Mouse (Mus musculus) ES-E14 (cell line): Measurements from ENCODE around the gene Krtap10-10. TPM values are rescaled to one million over a fixed set of nuclear protein-coding genes. Genes with fewer than 3 reads are reported as not detected.

Experiments used
- DNase-seq: peaks from one replicate; pipeline ENCODE4 v3.0.0-alpha.2; 2013; ENCODE audit warnings: low read depth, low spot score
- H3K27ac ChIP-seq: 2 replicates; pipeline ENCODE4 v1.5.1; 2012; ENCODE audit warnings: low read depth, mild to moderate bottlenecking, low read length, moderate library complexity, mixed read lengths; ENCODE audit not compliant: poor library complexity, insufficient read depth, severe bottlenecking
- H3K36me3 ChIP-seq: 2 replicates; pipeline ENCODE4 v1.6.1; 2012; ENCODE audit warnings: mild to moderate bottlenecking, low read length, moderate library complexity, mixed read lengths; ENCODE audit not compliant: control insufficient read depth, poor library complexity, insufficient read depth, severe bottlenecking
- H3K4me1 ChIP-seq, 2 experiments: fragments of 150-350 bp in 1 of 2; sonication (generic) in 1 of 2; 2 replicates each; pipeline ENCODE4 v1.6.1; 2012; ENCODE audit warnings: low read length in 2 of 2, mild to moderate bottlenecking in 1 of 2, mixed read lengths in 1 of 2; ENCODE audit not compliant: control insufficient read depth in 2 of 2, insufficient read depth in 2 of 2, poor library complexity in 1 of 2
- H3K4me3 ChIP-seq, 2 experiments: fragments of 150-350 bp in 1 of 2; sonication (generic) in 1 of 2; 2 replicates each; pipeline ENCODE4 v1.5.1; 2012; ENCODE audit warnings: low read length in 2 of 2, low read depth in 1 of 2, mild to moderate bottlenecking in 1 of 2, mixed read lengths in 1 of 2; ENCODE audit not compliant: insufficient read depth in 1 of 2, poor library complexity in 1 of 2, severe bottlenecking in 1 of 2
- H3K9ac ChIP-seq: 2 replicates; pipeline ENCODE4 v1.6.1; 2012; ENCODE audit warnings: low read depth, mild to moderate bottlenecking, low read length, mixed read lengths; ENCODE audit not compliant: poor library complexity, insufficient read depth, severe bottlenecking
- H3K9me3 ChIP-seq: fragments of 150-350 bp; sonication (generic); 2 replicates; pipeline ENCODE4 v1.6.1; 2012; ENCODE audit warnings: low read depth, mild to moderate bottlenecking, low read length; ENCODE audit not compliant: control insufficient read depth, insufficient read depth
- CHD2 ChIP-seq: IDR thresholded peaks from 2 replicates; pipeline ENCODE4 v1.6.1; 2014; ENCODE audit warnings: mild to moderate bottlenecking, low read depth, low read length, inconsistent platforms
- HCFC1 ChIP-seq: IDR thresholded peaks from 2 replicates; pipeline ENCODE4 v1.6.1; 2012; ENCODE audit warnings: low read length, inconsistent platforms, borderline replicate concordance; ENCODE audit not compliant: insufficient read depth
- MAFK ChIP-seq: IDR thresholded peaks from 2 replicates; pipeline ENCODE4 v1.6.1; 2014; ENCODE audit warnings: mild to moderate bottlenecking, low read depth, low read length, inconsistent platforms; ENCODE audit not compliant: insufficient read depth
- ZC3H11A ChIP-seq: IDR thresholded peaks from 2 replicates; pipeline ENCODE4 v1.6.1; 2012; ENCODE audit warnings: low read depth, mild to moderate bottlenecking, inconsistent platforms, low read length, borderline replicate concordance
- ZNF384 ChIP-seq: IDR thresholded peaks from 2 replicates; pipeline ENCODE4 v1.6.1; 2012; ENCODE audit warnings: low read depth, low read length, inconsistent platforms
- in situ Hi-C, 2 experiments: fragments of 600-800 bp; cut with MboI; formaldehyde crosslinking; loops; one replicate each; pipeline ENCODE4 v1.15.1; 2025; ENCODE audit warnings: low sequenced_read_pairs in 2 of 2, inconsistent platforms in 1 of 2; ENCODE audit not compliant: unreplicated experiment in 2 of 2
- total RNA-seq: library from RNA; depleted of rRNA; stranded (reverse); fragments of 300-350 nt; gene quantifications from 2 replicates; pipeline ENCODE4 v1.2.3, GENCODE M21; 2012

Gene Krtap10-10
- total RNA-seq, 1 experiment, result not detected

DNA sequence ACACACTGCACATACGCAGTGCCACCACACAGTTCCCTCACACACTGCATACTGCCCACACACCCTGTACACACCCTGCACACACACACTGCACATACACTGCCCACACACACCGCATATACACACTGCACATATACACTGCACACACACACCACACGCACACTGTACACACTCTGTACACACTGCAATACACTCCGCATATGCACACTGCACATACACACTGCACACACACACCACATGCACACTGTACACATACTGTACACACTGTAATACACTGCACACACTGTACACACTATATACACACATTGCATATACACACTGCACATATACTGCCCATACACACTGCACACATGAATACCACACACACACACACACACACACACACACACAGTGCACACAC lies 17.2 kb upstream of the Krtap10-10 start:
- no peak for DNase-seq
- H3K27ac ChIP-seq, result no peak overlapping the region
- H3K9me3 ChIP-seq, result no peaks in the 10 kb centered on the region
- no peak overlapping the region for H3K4me3 ChIP-seq
- in situ Hi-C loops, result no loop called here
- H3K9ac ChIP-seq, result no peak overlapping the region
- TF ChIP-seq CHD2, result no peak
- no peak for TF ChIP-seq ZNF384
- TF ChIP-seq MAFK, result no peak
- no peak for TF ChIP-seq HCFC1
- no peaks in the 10 kb centered on the region for H3K4me1 ChIP-seq
- no peaks in the 10 kb centered on the region for H3K36me3 ChIP-seq

DNA sequence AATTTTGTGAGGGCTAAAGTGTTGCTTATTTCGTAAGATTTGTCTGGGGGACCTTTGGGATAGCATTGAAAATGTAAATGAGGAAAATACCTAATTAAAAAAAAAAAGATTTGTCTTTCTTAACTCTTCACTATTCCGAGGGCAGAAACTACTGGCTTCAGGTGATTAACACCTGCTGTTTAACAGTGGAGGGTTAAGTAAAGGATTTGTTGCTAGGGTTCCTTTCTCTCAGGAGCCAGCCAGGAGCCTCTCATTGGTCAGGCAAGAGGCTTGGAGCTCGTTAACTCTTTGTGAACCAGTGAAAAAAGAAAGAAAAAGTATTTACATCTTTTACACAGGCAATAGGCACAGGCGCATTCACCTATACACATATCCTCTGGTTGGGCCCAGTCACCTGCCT lies 16.5 kb upstream of the Krtap10-10 start:
- no peak overlapping the region for H3K9ac ChIP-seq
- no peaks in the 10 kb centered on the region for H3K36me3 ChIP-seq
- TF ChIP-seq HCFC1 (no peak), ZC3H11A (no peak), CHD2 (no peak), ZNF384 (no peak), MAFK (no peak)
- in situ Hi-C loops, result no loop called here
- DNase-seq, result no peak
- no peaks in the 10 kb centered on the region for H3K4me1 ChIP-seq
- no peaks in the 10 kb centered on the region for H3K9me3 ChIP-seq
- no peak overlapping the region for H3K27ac ChIP-seq
- no peak overlapping the region for H3K4me3 ChIP-seq

DNA sequence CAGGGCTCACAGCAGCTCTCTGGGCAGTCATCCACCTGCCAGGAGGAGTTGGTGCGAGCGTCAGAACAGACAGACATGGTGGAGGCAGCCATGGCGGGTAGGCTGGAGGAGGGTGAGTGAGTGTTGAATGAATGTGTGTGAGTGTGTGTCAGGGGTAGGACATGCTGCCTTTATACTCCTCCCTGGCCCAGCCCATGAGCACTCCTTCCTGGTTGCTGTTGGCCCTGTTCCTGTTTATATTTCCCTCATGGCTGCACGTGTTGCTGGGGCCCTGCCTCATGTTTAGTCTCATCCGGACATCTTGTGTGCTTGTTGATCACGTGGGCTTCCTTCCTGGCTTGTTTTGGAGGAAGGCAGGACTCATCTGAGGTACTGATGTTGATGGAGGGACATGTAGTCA lies 8.8 kb upstream of the Krtap10-10 start, which contains the start of gene Krtap10-4:
TSS of gene Krtap10-4 (minus strand) at position 145 of the 400 bp plus-strand sequence.
- H3K27ac ChIP-seq, result no peak within 1 kb of the TSS
- no peaks in the 10 kb centered on the region for H3K36me3 ChIP-seq
- no peak for TF ChIP-seq MAFK
- no peak for TF ChIP-seq ZNF384
- TF ChIP-seq ZC3H11A, result no peak
- TF ChIP-seq CHD2, result no peak
- TF ChIP-seq HCFC1, result no peak
- no peak within 1 kb of the TSS for H3K4me3 ChIP-seq
- no peaks in the 10 kb centered on the region for H3K4me1 ChIP-seq
- no peak for DNase-seq
- in situ Hi-C loops, result no loop called here
- no peaks in the 10 kb centered on the region for H3K9me3 ChIP-seq
- no peak within 1 kb of the TSS for H3K9ac ChIP-seq

DNA sequence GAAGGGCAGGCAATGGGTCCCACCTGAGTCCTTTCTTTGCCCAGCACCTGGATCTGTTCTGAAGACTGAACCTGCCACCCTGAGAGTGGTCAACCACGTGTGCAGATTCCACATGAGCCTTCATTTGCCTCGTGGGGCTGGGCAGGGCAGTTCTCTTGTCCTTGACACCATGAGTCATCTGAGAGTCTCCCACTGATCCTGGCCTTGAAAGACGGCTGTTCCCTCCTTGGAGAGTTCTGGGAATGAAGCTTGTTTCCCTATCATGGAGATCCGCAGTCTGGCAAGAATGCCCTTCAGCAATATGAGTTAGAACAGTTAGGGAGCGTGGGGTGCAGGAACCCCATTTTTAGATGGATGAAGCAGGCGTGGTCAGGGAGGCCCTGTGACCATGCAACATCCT lies 3.3 kb downstream of the Krtap10-10 start:
- Histone ChIP-seq H3K4me3 (no peak overlapping the region), H3K36me3 (no peaks in the 10 kb centered on the region), H3K4me1 (no peaks in the 10 kb centered on the region), H3K9ac (no peak overlapping the region), H3K27ac (no peak overlapping the region), H3K9me3 (no peaks in the 10 kb centered on the region)
- no peak for DNase-seq
- in situ Hi-C loops, result no loop called here
- no peak for TF ChIP-seq CHD2
- no peak for TF ChIP-seq MAFK
- TF ChIP-seq ZNF384, result no peak
- TF ChIP-seq ZC3H11A, result no peak
- no peak for TF ChIP-seq HCFC1

DNA sequence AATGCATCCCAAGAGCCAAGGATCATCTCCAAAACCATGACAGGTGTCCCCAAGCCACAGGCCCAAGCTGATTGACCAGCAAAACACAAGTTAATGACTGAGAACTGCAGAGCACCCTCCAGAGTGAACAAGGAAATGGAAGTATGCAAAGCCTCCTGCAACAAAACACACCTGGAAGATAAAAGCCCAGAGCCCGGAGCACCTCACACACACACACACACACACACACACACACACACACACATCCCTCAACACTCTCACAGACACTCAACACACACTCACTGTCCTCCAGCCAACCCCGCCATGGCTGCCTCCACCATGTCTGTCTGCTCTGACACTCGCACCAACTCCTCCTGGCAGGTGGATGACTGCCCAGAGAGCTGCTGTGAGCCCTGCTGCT lies 10.8 kb downstream of the Krtap10-10 start, which contains the start of gene Gm36176:
TSS of gene Gm36176 (plus strand) at position 301 of the 400 bp plus-strand sequence.
- DNase-seq, result no peak
- no peak for TF ChIP-seq HCFC1
- no peak for TF ChIP-seq CHD2
- no peak for TF ChIP-seq ZC3H11A
- TF ChIP-seq ZNF384, result no peak
- TF ChIP-seq MAFK, result no peak
- H3K36me3 ChIP-seq, result no peaks in the 10 kb centered on the region

More for the DNA sequence above, 10.8 kb downstream of the Krtap10-10 start, which contains the start of gene Gm36176:
- Histone ChIP-seq H3K9ac (no peak within 1 kb of the TSS), H3K4me1 (peaks cover 0 to 5% of the 10 kb centered on the region in 2 experiments; a peak in 1 of 4 replicates), H3K27ac (no peak within 1 kb of the TSS), H3K4me3 (no peak within 1 kb of the TSS), H3K9me3 (no peaks in the 10 kb centered on the region)
- in situ Hi-C loops, result no loop called here
